Mouse (Mus musculus): ENCODE measurements around the gene Pphln1.

DNA sequence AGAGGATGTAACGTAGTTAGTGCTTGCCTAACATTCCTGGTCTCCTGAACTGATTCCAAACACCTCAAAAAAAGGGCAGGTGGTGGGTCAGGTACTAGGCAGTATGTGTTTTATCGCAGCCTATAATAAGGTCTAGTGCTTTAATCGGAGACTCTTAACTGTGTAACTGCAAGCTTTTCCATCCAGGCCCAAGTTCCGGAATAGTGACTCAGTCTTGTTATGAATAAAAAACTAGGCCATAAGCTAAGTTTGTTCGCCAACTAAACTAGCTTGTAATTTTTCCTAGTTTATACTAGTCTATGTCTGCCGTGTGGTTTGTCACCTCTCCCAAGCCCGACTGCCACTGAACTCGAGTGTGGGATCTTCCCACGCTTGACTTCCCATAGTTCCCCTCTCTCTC, 16.3 kb downstream of the Pphln1 start:
- TF ChIP-seq CTCF (IDR thresholded peaks at IDR 0.05) (no peak), POLR2A (IDR thresholded peaks at IDR 0.05; ENCODE audit: insufficient read depth, low read depth, low read length) (no peak)

Data from heart, adult 2 months (tissue).